Mouse (Mus musculus): ENCODE measurements around the gene Mxi1. TPM values are rescaled to one million over a fixed set of nuclear protein-coding genes. Genes with fewer than 3 reads are reported as not detected.

Mxi1 gene
- total RNA-seq (2012; rRNA removed) = 29.0 and 29.8 TPM in 2 replicates
- polyA plus RNA-seq (2012; ENCODE audit: insufficient read depth in 1 of 2, insufficient read length in 2 of 2, low read depth in 1 of 2, low replicate concordance in 2 of 2, missing spikeins in 1 of 2) = 10 to 100 TPM in 1 of 2 experiments, not detected in 1; 60.9 TPM

DNA sequence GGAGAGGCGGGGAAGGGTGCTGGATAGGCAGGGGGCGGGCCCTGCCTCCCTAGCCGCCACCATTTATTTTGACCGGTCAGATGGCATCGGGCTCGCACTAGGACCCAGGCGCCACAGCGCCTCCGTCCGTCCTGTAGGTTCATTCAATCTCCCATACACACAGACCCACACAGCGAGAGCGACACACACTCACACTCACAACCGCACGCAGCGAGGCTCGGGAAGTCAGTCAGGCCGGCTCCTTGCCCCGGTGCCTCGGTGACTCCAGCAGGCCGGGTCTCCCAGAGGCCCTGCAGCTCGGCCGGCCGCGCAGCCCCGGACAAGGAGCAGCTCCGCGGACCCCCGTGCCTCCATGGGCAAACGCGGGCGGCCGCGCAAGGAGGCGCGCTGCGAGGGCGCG lies at the start of gene Mxi1:
Gene Mxi1 (plus strand): TSS at position 171 of the 400 bp plus-strand sequence.
- DNase-seq (ENCODE audit: low read depth, low spot score) = peak; percentile 90
- peaks cover 15% of the 10 kb centered on the region for H3K79me2 ChIP-seq (ENCODE audit: control insufficient read depth, insufficient read depth, low read length, poor library complexity)
- no peaks in the 10 kb centered on the region for H3K9me3 ChIP-seq (replicated peaks; ENCODE audit: insufficient read depth, low read length)
- H3K36me3 ChIP-seq (ENCODE audit: control insufficient read depth in 1 of 2, insufficient read depth in 2 of 2, low read length in 2 of 2) = peaks cover 0 to 7% of the 10 kb centered on the region in 2 experiments; a peak in 1 of 4 replicates
- peaks cover 0 to 4% of the 10 kb centered on the region in 2 experiments; a peak in 2 of 4 replicates for H3K4me1 ChIP-seq (ENCODE audit: control insufficient read depth in 1 of 2, insufficient read depth in 2 of 2, low read length in 2 of 2)
- H3K27ac ChIP-seq (ENCODE audit: control insufficient read depth, low read depth, low read length) = peak within 1 kb of the TSS; percentile 74
- H3K27me3 ChIP-seq (ENCODE audit: control insufficient read depth in 1 of 2, insufficient read depth in 2 of 2, low read length in 2 of 2) = no peaks in the 10 kb centered on the region; a peak in 1 of 4 replicates
- peak within 1 kb of the TSS; percentile 85 to 87 for H3K4me3 ChIP-seq (ENCODE audit: control insufficient read depth in 1 of 2, insufficient read depth in 1 of 2, low read depth in 2 of 2, low read length in 2 of 2)
- peak within 1 kb of the TSS; percentile 81 for H3K9ac ChIP-seq (ENCODE audit: control insufficient read depth, low read depth, low read length, poor library complexity, severe bottlenecking)
- TF ChIP-seq ZC3H11A (IDR thresholded peaks at IDR 0.05; ENCODE audit: low read depth, low read length) (0 out of 2 replicates have a peak, but pooled peaks have one; percentile 29), RAD21 (IDR thresholded peaks at IDR 0.05; ENCODE audit: low read depth, low read length) (no peak), MXI1 (IDR thresholded peaks at IDR 0.05; ENCODE audit: low read depth, low read length) (peak; percentile 88), MAX (IDR thresholded peaks at IDR 0.05; ENCODE audit: low read length) (peak; percentile 57), ZNF384 (IDR thresholded peaks at IDR 0.05; ENCODE audit: low read depth, low read length) (peak; percentile 0; the same call in 1 of the 2 replicates), SIN3A (IDR thresholded peaks at IDR 0.05; ENCODE audit: low read length) (peak; percentile 98), ZKSCAN1 (IDR thresholded peaks at IDR 0.05; ENCODE audit: low read depth, low read length) (no peak), POLR2A (IDR thresholded peaks at IDR 0.05; ENCODE audit: control insufficient read depth in 1 of 2, insufficient read depth in 1 of 2, low read depth in 1 of 2, low read length in 2 of 2, poor library complexity in 1 of 2) (peak; percentile 73 to 76), USF1 (IDR thresholded peaks at IDR 0.05; ENCODE audit: low read depth, low read length) (peak; percentile 65), ETS1 (IDR thresholded peaks at IDR 0.05; ENCODE audit: low read depth, low read length) (peak; percentile 83), MYC (IDR thresholded peaks at IDR 0.05; ENCODE audit: low read depth, low read length) (peak; percentile 78), NELFE (IDR thresholded peaks at IDR 0.05; ENCODE audit: low read depth, low read length) (peak; percentile 78), MYB (IDR thresholded peaks at IDR 0.05; ENCODE audit: low read depth, low read length) (no peak; the same call in 1 of the 2 replicates), JUND (IDR thresholded peaks at IDR 0.05; ENCODE audit: low read depth, low read length) (no peak), KAT2A (conservative IDR thresholded peaks at IDR 0.05; ENCODE audit: low read depth, low read length) (no peak), ELF1 (IDR thresholded peaks at IDR 0.05; ENCODE audit: low read depth, low read length) (0 out of 2 replicates have a peak, but pooled peaks have one; percentile 40), MEF2A (IDR thresholded peaks at IDR 0.05; ENCODE audit: extremely low read depth, insufficient replicate concordance, low read depth, low read length, poor library complexity, severe bottlenecking) (0 out of 2 replicates have a peak, but pooled peaks have one; percentile 42), RCOR1 (IDR thresholded peaks at IDR 0.05; ENCODE audit: low read depth, low read length) (peak; percentile 55), POLR2AphosphoS2 (IDR thresholded peaks at IDR 0.05; ENCODE audit: low read length) (peak; percentile 74; the same call in 1 of the 2 replicates), E2F4 (IDR thresholded peaks at IDR 0.05; ENCODE audit: borderline replicate concordance, low read depth, low read length) (no peak), POLR2AphosphoS5 (IDR thresholded peaks at IDR 0.05; ENCODE audit: borderline replicate concordance, low read depth, low read length) (0 out of 2 replicates have a peak, but pooled peaks have one; percentile 25), TCF12 (IDR thresholded peaks at IDR 0.05; ENCODE audit: low read depth, low read length) (peak; percentile 78), CTCF (IDR thresholded peaks at IDR 0.05 in 2 of 3, conservative IDR thresholded peaks at IDR 0.05 in 1 of 3; ENCODE audit: control insufficient read depth in 1 of 3, insufficient read depth in 1 of 3, low read depth in 2 of 3, low read length in 3 of 3, poor library complexity in 1 of 3, severe bottlenecking in 1 of 3) (peak in 2 of 3 experiments; percentile 30 to 36; a peak in 5 of 6 replicates), HCFC1 (IDR thresholded peaks at IDR 0.05; ENCODE audit: low read depth, low read length) (peak; percentile 82), CHD1 (IDR thresholded peaks at IDR 0.05; ENCODE audit: low read depth, low read length) (0 out of 2 replicates have a peak, but pooled peaks have one; percentile 44), GATA1 (IDR thresholded peaks at IDR 0.05; ENCODE audit: low read depth, low read length) (peak; percentile 11; the same call in 1 of the 2 replicates), UBTF (IDR thresholded peaks at IDR 0.05; ENCODE audit: borderline replicate concordance, insufficient read depth, low read depth, low read length) (no peak), TAL1 (IDR thresholded peaks at IDR 0.05; ENCODE audit: low read length) (no peak), BHLHE40 (IDR thresholded peaks at IDR 0.05; ENCODE audit: borderline replicate concordance, low read depth, low read length) (0 out of 2 replicates have a peak, but pooled peaks have one; percentile 18), EP300 (IDR thresholded peaks at IDR 0.05; ENCODE audit: low read depth in 1 of 2, low read length in 2 of 2) (no peak; a peak in 2 of 4 replicates), MAFK (IDR thresholded peaks at IDR 0.05; ENCODE audit: borderline replicate concordance, low read depth, low read length) (0 out of 2 replicates have a peak, but pooled peaks have one; percentile 23), MAZ (IDR thresholded peaks at IDR 0.05; ENCODE audit: low read depth, low read length) (peak; percentile 89), GABPA (IDR thresholded peaks at IDR 0.05; ENCODE audit: low read depth, low read length) (no peak), NRF1 (IDR thresholded peaks at IDR 0.05; ENCODE audit: insufficient read depth, low read depth, low read length, poor library complexity, severe bottlenecking) (0 out of 2 replicates have a peak, but pooled peaks have one; percentile 13), TBP (IDR thresholded peaks at IDR 0.05; ENCODE audit: low read depth, low read length) (peak; percentile 80), ZMIZ1 (IDR thresholded peaks at IDR 0.05; ENCODE audit: low read depth, low read length) (peak; percentile 96)
